Mouse (Mus musculus) Muller cell, postnatal 12 days (primary cell): Measurements from ENCODE around the gene Aoah.
A peak's percentile ranks its signal among the peaks of the same experiment; 100 is the strongest.

Source experiments
- DNase-seq: peaks from one replicate; pipeline ENCODE4 v3.0.0-alpha.2; 2015; ENCODE audit errors: inconsistent ontology term

Aoah gene

GRCm38 (mm10) chr13:20793901-20794300 lies at the start of gene Aoah:
Gene Aoah, plus strand, starts transcription at chr13:20794113.
- no peak for DNase-seq

- no peak for DNase-seq
Observed at GRCm38 (mm10) chr13:20754843-20755242, 39.1 kb upstream of the Aoah start.

GRCm38 (mm10) chr13:20783648-20784047 lies 10.3 kb upstream of the Aoah start:
- no peak for DNase-seq

GRCm38 (mm10) chr13:20784060-20784459 lies 9.9 kb upstream of the Aoah start:
- no peak for DNase-seq

- DNase-seq, result no peak
Observed at GRCm38 (mm10) chr13:20785960-20786359, 8.0 kb upstream of the Aoah start.

- no peak for DNase-seq
Observed at GRCm38 (mm10) chr13:20786825-20787245, 7.1 kb upstream of the Aoah start.

GRCm38 (mm10) chr13:20787952-20788351 lies 6.0 kb upstream of the Aoah start:
- no peak for DNase-seq

GRCm38 (mm10) chr13:20796651-20797050 lies 2.7 kb downstream of the Aoah start:
- DNase-seq, result no peak

- DNase-seq, result no peak
Observed at GRCm38 (mm10) chr13:20798536-20798935, 4.6 kb downstream of the Aoah start.

GRCm38 (mm10) chr13:20799772-20800171 lies 5.9 kb downstream of the Aoah start:
- DNase-seq, result no peak

- DNase-seq, result no peak
Observed at GRCm38 (mm10) chr13:20800569-20800968, 6.7 kb downstream of the Aoah start.

- DNase-seq, result no peak
Observed at GRCm38 (mm10) chr13:20811782-20812406, 18.0 kb downstream of the Aoah start.

- DNase-seq, result no peak
Observed at GRCm38 (mm10) chr13:20816385-20816784, 22.5 kb downstream of the Aoah start.

- peak; percentile 43 for DNase-seq
Observed at GRCm38 (mm10) chr13:20820712-20821328, 26.9 kb downstream of the Aoah start.

GRCm38 (mm10) chr13:20828728-20829127 lies 34.8 kb downstream of the Aoah start:
- DNase-seq, result no peak

- peak; percentile 86 for DNase-seq
Observed at GRCm38 (mm10) chr13:20829181-20829900, 35.4 kb downstream of the Aoah start.

GRCm38 (mm10) chr13:20855893-20856292 lies 62.0 kb downstream of the Aoah start:
- DNase-seq, result no peak

- no peak for DNase-seq
Observed at GRCm38 (mm10) chr13:20899372-20899771, 105.5 kb downstream of the Aoah start.

GRCm38 (mm10) chr13:20900396-20900971 lies 106.6 kb downstream of the Aoah start:
- peak; percentile 41 for DNase-seq

GRCm38 (mm10) chr13:20900972-20901457 lies 107.1 kb downstream of the Aoah start:
- DNase-seq, result peak; percentile 46

GRCm38 (mm10) chr13:20901634-20902135 lies 107.8 kb downstream of the Aoah start:
- DNase-seq, result peak; percentile 9

GRCm38 (mm10) chr13:20904118-20904517 lies 110.2 kb downstream of the Aoah start:
- no peak for DNase-seq
